Mouse (Mus musculus) bone marrow, adult 2 months (tissue): Measurements from ENCODE around the gene Tinag. TPM values are rescaled to one million over a fixed set of nuclear protein-coding genes. Genes with fewer than 3 reads are reported as not detected.
"Not testable (repeated sequence)": the region's sequence is repeated elsewhere in the genome, so short reads cannot be mapped to it uniquely, and the experiment has no call there.

Source experiments
- H3K27ac ChIP-seq: fragments of 200-500 bp; 2 replicates; pipeline ENCODE4 v1.5.1; 2012; ENCODE audit warnings: low read depth, mild to moderate bottlenecking, control low read depth, inconsistent platforms, low read length; ENCODE audit not compliant: control insufficient read depth, poor library complexity, insufficient read depth
- H3K4me1 ChIP-seq: fragments of 200-500 bp; 2 replicates; pipeline ENCODE4 v1.6.1; 2011; ENCODE audit warnings: low read length; ENCODE audit not compliant: control insufficient read depth, insufficient read depth
- H3K4me3 ChIP-seq: fragments of 200-500 bp; replicated peaks from 2 replicates; pipeline ENCODE3; 2011; ENCODE audit warnings: mild to moderate bottlenecking, low read depth, low read length, control low read depth; ENCODE audit not compliant: control insufficient read depth
- CTCF ChIP-seq: fragments of 200-500 bp; IDR thresholded peaks from 2 replicates; pipeline ENCODE4 v1.5.1; 2011; ENCODE audit warnings: low read length, control low read depth; ENCODE audit not compliant: control insufficient read depth, insufficient read depth
- POLR2A ChIP-seq: fragments of 200-500 bp; IDR thresholded peaks from 2 replicates; pipeline ENCODE4 v1.6.1; 2011; ENCODE audit warnings: low read depth, mild to moderate bottlenecking, control low read depth, low read length, borderline replicate concordance; ENCODE audit not compliant: control insufficient read depth
- WGBS: fragments of 180-500 bp; shearing (Covaris S2); methylation state at CpG from one replicate; pipeline ENCODE4 v1.1.7; 2018; 5-methylcytosine and 5-hydroxymethylcytosine counted together
- polyA plus RNA-seq: library from polyadenylated mRNA; stranded (reverse); fragments of >200 nt; gene quantifications from 2 replicates; pipeline ENCODE4 v1.2.4, GENCODE M21; 2011; ENCODE audit warnings: low replicate concordance; ENCODE audit not compliant: missing spikeins, insufficient read depth, insufficient read length

Gene Tinag
- not detected in 2 replicates for polyA plus RNA-seq

DNA sequence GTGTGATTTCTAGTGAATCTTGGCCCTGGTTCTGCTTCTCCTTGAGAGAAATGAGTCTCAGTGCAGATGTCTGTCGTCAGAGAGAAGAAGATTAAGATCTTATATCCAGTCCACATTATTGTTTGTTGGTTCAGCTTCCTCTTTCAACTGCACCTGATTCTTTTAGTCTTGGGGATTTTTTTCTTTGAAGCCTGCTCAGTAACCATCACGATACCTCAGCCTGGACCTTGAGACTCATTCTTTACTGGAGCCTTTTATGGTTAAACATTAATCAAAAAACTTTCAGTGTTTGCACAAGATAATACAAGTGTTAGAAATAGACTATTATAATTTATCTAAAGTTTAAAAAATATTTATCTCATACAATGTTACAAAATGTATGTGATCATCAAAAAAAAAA is at the start of gene Tinag:
Tinag (minus strand) TSS at position 210 of the 400 bp plus-strand sequence.
- WGBS: 16% methylated on average over 2 of the region's 2 CpGs
- Histone ChIP-seq H3K27ac (no peak within 1 kb of the TSS), H3K4me3 (no peak within 1 kb of the TSS), H3K4me1 (no peaks in the 10 kb centered on the region)
- TF ChIP-seq CTCF: no peak
- TF ChIP-seq POLR2A: no peak

- H3K27ac ChIP-seq, H3K4me1 ChIP-seq, H3K4me3 ChIP-seq: not testable (repeated sequence)
- WGBS: 89% methylated on average over 1 of the region's 1 CpGs
Measured at GRCm38 (mm10) chr9:77083221-77083620, 37.6 kb upstream of the Tinag start.

DNA sequence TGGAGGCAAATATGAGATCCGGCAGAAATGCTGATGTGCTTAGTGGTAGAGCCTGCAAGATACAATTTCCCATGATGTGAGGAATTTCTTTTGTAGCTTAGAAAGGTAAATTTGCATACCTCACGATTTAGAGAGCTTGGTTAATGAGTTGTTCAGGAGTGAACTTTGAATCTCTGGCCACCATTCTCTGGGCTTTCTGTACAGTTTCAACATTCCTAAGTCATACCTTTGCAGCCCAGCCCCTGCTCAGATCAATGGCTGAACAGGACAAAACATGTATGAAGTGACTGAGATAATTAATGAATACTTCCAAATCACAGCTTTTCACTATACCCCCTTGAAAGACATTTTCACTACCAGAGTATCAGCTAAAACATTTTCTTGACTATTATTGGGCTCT is 26.1 kb upstream of the Tinag start:
- 64% methylated on average over 2 of the region's 2 CpGs for WGBS
- TF ChIP-seq CTCF: no peak
- no peak for TF ChIP-seq POLR2A
- H3K4me1 ChIP-seq: no peaks in the 10 kb centered on the region
- H3K27ac ChIP-seq: no peak overlapping the region
- H3K4me3 ChIP-seq: no peak overlapping the region

- TF ChIP-seq CTCF: no peak
- no peak for TF ChIP-seq POLR2A
- Histone ChIP-seq H3K4me3 (no peak overlapping the region), H3K4me1 (no peaks in the 10 kb centered on the region), H3K27ac (no peak overlapping the region)
- WGBS: 57% methylated on average over 4 of the region's 4 CpGs
Measured at GRCm38 (mm10) chr9:77056611-77057010, 11.0 kb upstream of the Tinag start.

DNA sequence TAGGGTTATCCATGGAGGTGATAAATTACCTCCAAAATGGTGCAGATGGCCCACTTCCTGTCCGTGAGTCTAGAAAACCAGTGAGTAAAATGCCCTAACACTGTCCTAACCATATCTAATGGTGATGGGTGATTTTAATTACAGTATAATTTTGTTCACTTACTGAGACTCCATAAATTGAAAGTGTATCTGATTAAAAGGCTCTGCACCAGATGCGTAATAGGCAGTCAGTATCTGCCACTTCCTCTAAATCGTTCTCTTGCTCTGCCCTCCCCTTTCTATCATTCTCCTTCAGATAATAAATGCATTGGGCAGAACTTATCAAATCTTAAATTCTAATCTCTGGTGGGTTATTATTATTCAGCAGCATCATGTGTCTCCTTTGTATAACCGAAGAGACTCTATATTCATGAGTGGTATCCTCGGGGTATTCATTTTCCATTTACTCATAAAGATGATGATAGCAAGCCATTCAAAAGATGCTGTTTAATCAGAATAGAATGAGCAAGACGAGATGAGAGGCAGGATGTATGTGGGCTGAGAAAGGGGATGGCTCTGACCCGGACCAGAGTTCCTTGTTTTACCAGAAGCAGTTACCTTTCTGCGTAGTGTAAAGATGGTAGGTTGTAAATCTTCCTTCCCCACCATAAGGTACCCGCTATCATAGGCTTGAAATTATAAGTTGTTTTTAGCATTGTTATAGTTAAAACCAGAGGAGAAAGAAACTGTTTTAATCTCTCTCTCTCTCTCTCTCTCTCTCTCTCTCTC is 9.0 kb upstream of the Tinag start:
- no peak overlapping the region for H3K4me3 ChIP-seq
- no peak overlapping the region for H3K27ac ChIP-seq
- TF ChIP-seq CTCF: no peak
- TF ChIP-seq POLR2A: no peak
- no peaks in the 10 kb centered on the region for H3K4me1 ChIP-seq
- 73% methylated on average over 9 of the region's 9 CpGs for whole genome bisulfite sequencing

GRCm38 (mm10) chr9:77051406-77051805 is 5.8 kb upstream of the Tinag start:
- Histone ChIP-seq H3K27ac (no peak overlapping the region), H3K4me3 (no peak overlapping the region), H3K4me1 (no peaks in the 10 kb centered on the region)
- 18% methylated on average over 2 of the region's 2 CpGs for WGBS
- no peak for TF ChIP-seq CTCF
- no peak for TF ChIP-seq POLR2A

DNA sequence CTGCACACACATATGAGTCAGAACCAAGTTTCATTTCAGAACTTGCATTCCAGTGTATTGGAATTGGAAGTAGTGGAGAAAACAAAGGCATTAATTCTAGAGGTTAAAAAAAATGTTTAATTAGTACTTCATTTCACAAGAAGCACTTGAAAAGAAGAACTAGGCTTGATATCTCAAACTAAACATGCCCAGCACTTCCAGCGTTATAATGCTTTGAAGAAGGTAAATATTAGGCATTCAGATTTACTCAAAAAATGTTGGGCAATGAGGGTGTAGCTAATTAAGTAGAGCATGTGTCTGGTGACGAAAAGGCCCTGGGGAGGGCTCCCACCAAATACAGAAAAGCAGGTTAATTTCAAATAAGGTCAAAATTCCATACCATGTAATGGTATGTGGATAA is 4.1 kb upstream of the Tinag start:
- Histone ChIP-seq H3K4me1 (no peaks in the 10 kb centered on the region), H3K4me3 (no peak overlapping the region), H3K27ac (no peak overlapping the region)
- 56% methylated on average over 2 of the region's 2 CpGs for WGBS
- TF ChIP-seq POLR2A: no peak
- TF ChIP-seq CTCF: no peak

GRCm38 (mm10) chr9:77046067-77046715 is 597 bp upstream of the Tinag start:
- WGBS: 86% methylated on average over 5 of the region's 5 CpGs
- no peak overlapping the region for H3K27ac ChIP-seq
- no peaks in the 10 kb centered on the region for H3K4me1 ChIP-seq
- TF ChIP-seq CTCF (no peak), POLR2A (no peak)
- H3K4me3 ChIP-seq: no peak overlapping the region
